Mouse (Mus musculus): Measurements from ENCODE around the gene a.
"Not testable (repeated sequence)": the region's sequence is repeated elsewhere in the genome, so short reads cannot be mapped to it uniquely, and the experiment has no call there.

DNA sequence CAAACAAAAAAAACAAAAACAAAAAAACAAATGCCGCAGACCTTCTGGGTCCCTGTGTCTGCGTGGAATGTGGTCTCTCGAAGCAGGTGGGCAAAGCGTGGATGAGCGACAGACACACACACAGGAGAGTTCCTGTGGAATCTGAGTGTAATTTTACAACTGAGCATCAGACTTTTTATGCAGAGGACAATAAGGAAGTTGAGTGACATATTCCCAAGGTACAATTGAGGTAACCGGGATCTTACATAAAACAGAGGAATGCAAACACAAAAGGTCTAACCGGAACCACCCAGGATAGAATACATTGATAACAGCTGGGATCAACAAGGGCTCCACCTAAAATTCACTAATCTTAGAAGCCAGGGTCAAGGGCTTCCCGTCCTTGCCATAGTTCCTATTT is 107.8 kb downstream of the a start:
- TF ChIP-seq CTCF (IDR thresholded peaks at IDR 0.05); EP300 (IDR thresholded peaks at IDR 0.05; ENCODE audit: insufficient read depth, low read depth, low read length); POLR2A (IDR thresholded peaks at IDR 0.05; ENCODE audit: insufficient read depth, low read depth, low read length): not testable (repeated sequence)
